Mouse (Mus musculus) limb, embryonic 11.5 days (tissue): Measurements from ENCODE around the gene Plet1. TPM values are rescaled to one million over a fixed set of nuclear protein-coding genes. Genes with fewer than 3 reads are reported as not detected.

ENCODE experiments used
- ATAC-seq: fragments of 200-750 bp; cut with Nextera tagmentation; 2 replicates; pipeline ENCODE4 v1.8.0; 2017; ENCODE audit warnings: low read depth; ENCODE audit not compliant: insufficient number of reproducible peaks, low FRiP score, low TSS enrichment
- DNase-seq: peaks from one replicate; pipeline ENCODE4 v3.0.0-alpha.2; 2015; ENCODE audit warnings: low spot score
- H3K27ac ChIP-seq: fragments of 300-500 bp; sonication (generic); replicated peaks from 2 replicates; pipeline ENCODE4 v1.5.1; 2014; ENCODE audit warnings: low read depth, mild to moderate bottlenecking, low read length
- H3K27me3 ChIP-seq: fragments of 300-500 bp; sonication (generic); 2 replicates; pipeline ENCODE4 v1.6.1; 2014; ENCODE audit warnings: mild to moderate bottlenecking, low read length, mixed read lengths; ENCODE audit not compliant: control insufficient read depth, insufficient read depth
- H3K36me3 ChIP-seq: fragments of 300-500 bp; sonication (generic); 2 replicates; pipeline ENCODE4 v1.6.1; 2014; ENCODE audit warnings: mild to moderate bottlenecking, low read length, moderate library complexity, mixed read lengths; ENCODE audit not compliant: control insufficient read depth, insufficient read depth
- H3K4me1 ChIP-seq: fragments of 300-500 bp; sonication (generic); 2 replicates; pipeline ENCODE4 v1.6.1; 2014; ENCODE audit warnings: low read length, mixed read lengths; ENCODE audit not compliant: control insufficient read depth, insufficient read depth
- H3K4me2 ChIP-seq: fragments of 300-500 bp; sonication (generic); 2 replicates; pipeline ENCODE4 v1.6.1; 2014; ENCODE audit warnings: low read depth, mild to moderate bottlenecking, moderate library complexity; ENCODE audit not compliant: severe bottlenecking
- H3K4me3 ChIP-seq: fragments of 300-500 bp; sonication (generic); 2 replicates; pipeline ENCODE4 v1.5.1; 2014; ENCODE audit warnings: low read depth, low read length
- H3K9ac ChIP-seq: fragments of 300-500 bp; sonication (generic); 2 replicates; pipeline ENCODE4 v1.6.1; 2014; ENCODE audit warnings: mild to moderate bottlenecking, low read length
- H3K9me3 ChIP-seq: fragments of 300-500 bp; sonication (generic); 2 replicates; pipeline ENCODE4 v1.6.1; 2016; ENCODE audit warnings: low read length; ENCODE audit not compliant: control insufficient read depth
- WGBS: fragments of 180-500 bp; shearing (Covaris S2); extraction: QIAGEN DNeasy Blood & Tissue Kit; methylation state at CpG from one replicate; pipeline ENCODE4 v1.1.7; 2014; 5-methylcytosine and 5-hydroxymethylcytosine counted together
- polyA plus RNA-seq: library from polyadenylated mRNA; unstranded; fragments of >200 nt; fragmentation: Nextera tagmentation; extraction: Ambion mirVana; gene quantifications from 2 replicates; pipeline ENCODE4 v1.2.1, GENCODE M21; 2014

Plet1 gene
- polyA plus RNA-seq, 1 experiment from 2014 or later: 0.28 TPM

DNA sequence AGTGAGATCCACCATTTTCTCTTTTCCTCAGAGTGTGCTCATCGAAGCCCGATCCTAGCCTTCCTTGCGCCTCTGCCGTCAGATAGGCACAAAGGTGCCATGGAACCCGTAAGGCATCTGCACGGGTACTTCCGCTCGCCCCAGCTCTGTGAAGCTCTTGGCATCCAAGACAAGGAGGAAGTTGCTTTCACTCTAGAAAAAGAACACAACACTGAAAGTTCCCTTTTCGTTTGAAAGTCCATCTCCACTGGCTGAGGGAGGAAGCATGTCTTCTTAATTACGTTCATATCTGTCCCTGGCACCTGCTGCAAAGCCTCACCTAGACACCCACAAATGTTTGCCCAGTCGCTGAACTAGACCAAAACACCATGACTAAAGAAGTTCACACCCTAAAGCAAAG is 39.0 kb downstream of the Plet1 start:
- DNase-seq: no peak
- H3K4me2 ChIP-seq: no peak overlapping the region
- H3K27me3 ChIP-seq: no peaks in the 10 kb centered on the region
- no peak overlapping the region for H3K9ac ChIP-seq
- ATAC-seq: no peak
- no peak overlapping the region for H3K27ac ChIP-seq
- WGBS: 81% methylated on average over 11 of the region's 11 CpGs
- no peaks in the 10 kb centered on the region; the same call in 1 of the 2 replicates for H3K9me3 ChIP-seq
- H3K36me3 ChIP-seq: no peaks in the 10 kb centered on the region
- no peak overlapping the region for H3K4me3 ChIP-seq
- H3K4me1 ChIP-seq: no peaks in the 10 kb centered on the region

DNA sequence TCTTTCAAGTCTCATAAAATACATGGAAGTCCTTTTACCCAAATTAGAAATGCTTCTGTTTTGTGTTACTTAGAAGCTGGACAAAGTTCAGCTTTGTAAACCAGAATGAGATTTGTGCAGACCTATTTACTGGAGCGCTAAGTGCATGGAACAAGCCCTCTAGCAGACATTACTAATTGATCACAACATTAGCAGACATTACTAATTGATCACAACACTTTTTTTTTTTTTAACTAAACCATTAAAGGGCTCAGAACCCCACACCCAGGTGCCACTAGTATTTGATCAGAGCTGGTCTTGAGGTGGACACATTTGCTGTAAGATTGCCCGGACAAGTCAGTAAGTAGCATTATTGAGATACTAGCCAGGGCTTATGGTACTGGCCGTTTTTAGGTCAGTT is 39.5 kb downstream of the Plet1 start:
- DNase-seq: no peak
- no peak overlapping the region for H3K4me3 ChIP-seq
- H3K9me3 ChIP-seq: no peaks in the 10 kb centered on the region; the same call in 1 of the 2 replicates
- WGBS: 78% methylated on average over 3 of the region's 3 CpGs
- H3K4me2 ChIP-seq: no peak overlapping the region
- H3K36me3 ChIP-seq: no peaks in the 10 kb centered on the region
- H3K4me1 ChIP-seq: no peaks in the 10 kb centered on the region
- H3K9ac ChIP-seq: no peak overlapping the region
- ATAC-seq: no peak
- H3K27ac ChIP-seq: no peak overlapping the region
- no peaks in the 10 kb centered on the region for H3K27me3 ChIP-seq

DNA sequence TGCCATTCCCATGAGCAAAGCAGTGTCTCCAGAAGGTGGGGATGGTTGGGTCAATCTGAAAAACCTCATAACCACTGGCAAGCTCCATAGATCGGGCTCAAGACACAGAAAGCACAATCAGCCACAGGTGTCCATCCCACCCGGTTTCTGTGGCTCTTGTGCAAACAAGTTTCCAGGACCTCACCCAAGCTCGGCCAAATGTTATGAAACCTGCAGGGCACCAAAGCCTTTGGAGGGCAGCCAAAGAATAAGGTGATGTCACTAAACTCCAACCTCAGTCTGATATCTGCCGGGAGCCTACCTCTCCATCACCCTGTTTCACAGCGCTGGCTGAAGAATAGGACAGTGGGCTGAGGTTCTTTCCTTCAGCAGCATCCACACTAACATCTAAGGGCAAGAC is 41.6 kb downstream of the Plet1 start:
- Histone ChIP-seq H3K27me3 (no peaks in the 10 kb centered on the region), H3K36me3 (no peaks in the 10 kb centered on the region), H3K4me2 (no peak overlapping the region), H3K9me3 (no peaks in the 10 kb centered on the region; the same call in 1 of the 2 replicates), H3K4me1 (no peaks in the 10 kb centered on the region), H3K9ac (no peak overlapping the region), H3K27ac (no peak overlapping the region), H3K4me3 (no peak overlapping the region)
- DNase-seq (no peak), ATAC-seq (no peak)
- WGBS: 82% methylated on average over 5 of the region's 5 CpGs

DNA sequence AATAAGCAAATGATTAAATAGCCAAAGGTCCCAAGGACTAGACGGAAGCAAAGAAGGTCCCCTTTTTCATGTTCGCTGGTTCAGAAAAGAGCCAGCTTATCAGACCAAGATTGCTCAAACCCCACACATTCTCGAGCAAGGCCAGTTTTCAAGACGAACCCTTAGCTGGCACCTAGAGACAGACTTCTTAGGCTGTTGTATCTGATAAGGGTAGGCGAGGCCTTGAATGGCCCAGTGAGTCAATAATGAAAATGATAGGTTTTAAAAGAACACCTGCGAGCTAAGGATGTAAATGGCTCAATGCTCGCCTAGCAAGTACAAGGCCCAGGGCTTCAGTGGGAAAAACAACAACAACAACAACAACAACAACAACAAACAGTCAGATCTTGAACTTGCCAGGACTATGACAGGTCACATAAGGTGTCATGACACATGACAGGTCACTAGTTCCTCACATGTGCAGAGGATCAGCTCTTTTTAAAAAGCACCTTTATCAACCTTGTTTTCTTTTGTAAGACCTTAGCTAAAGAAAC is 42.3 kb downstream of the Plet1 start:
- Histone ChIP-seq H3K4me1 (no peaks in the 10 kb centered on the region), H3K4me2 (no peak overlapping the region), H3K27me3 (no peaks in the 10 kb centered on the region), H3K9me3 (no peaks in the 10 kb centered on the region; the same call in 1 of the 2 replicates), H3K27ac (no peak overlapping the region), H3K36me3 (no peaks in the 10 kb centered on the region), H3K9ac (no peak overlapping the region), H3K4me3 (no peak overlapping the region)
- ATAC-seq: no peak
- no peak for DNase-seq
- 84% methylated on average over 7 of the region's 7 CpGs for WGBS

DNA sequence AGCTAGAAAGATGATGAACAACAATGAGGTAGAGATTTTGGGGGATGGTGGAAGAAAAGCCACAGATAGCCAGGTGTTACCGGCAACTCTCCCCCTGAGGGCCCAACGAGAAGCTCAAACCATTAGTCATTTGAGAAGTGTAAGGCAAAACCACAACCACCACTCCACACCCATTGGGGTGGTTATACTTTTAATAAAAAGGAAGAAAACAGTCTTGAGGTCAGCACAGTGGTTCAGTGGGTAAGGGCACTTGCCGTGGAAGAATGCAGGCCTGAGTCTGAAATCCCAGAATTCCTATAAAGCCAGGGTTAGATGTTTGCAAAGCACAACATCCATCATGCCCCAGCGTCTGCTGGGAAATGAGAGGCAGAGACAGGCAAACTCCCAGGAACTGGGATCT is 43.0 kb downstream of the Plet1 start:
- H3K9ac ChIP-seq: no peak overlapping the region
- no peaks in the 10 kb centered on the region for H3K27me3 ChIP-seq
- H3K4me1 ChIP-seq: no peaks in the 10 kb centered on the region
- H3K9me3 ChIP-seq: no peaks in the 10 kb centered on the region; the same call in 1 of the 2 replicates
- ATAC-seq (no peak), DNase-seq (no peak)
- H3K36me3 ChIP-seq: no peaks in the 10 kb centered on the region
- 69% methylated on average over 4 of the region's 4 CpGs for WGBS
- no peak overlapping the region for H3K4me3 ChIP-seq
- H3K4me2 ChIP-seq: no peak overlapping the region
- H3K27ac ChIP-seq: no peak overlapping the region

DNA sequence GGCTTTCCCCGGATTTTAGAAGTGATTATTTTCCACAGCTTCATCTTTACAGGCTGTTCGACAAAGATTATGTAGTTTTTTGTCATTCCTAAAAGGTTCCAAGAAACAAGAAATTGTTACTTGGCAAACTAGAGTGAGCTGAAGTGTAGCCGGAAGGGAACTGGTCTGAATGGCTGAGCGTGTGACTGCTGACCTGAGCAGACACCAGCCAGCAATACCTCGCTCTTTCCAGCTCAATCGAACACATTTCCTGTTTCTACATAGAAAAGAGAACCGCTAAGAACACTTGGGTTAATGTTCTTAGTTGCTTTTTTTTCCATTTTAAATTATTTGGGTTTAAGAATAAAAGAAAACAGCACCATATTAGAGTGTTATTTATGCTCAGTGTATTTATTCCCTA is 45.8 kb downstream of the Plet1 start:
- Histone ChIP-seq H3K27me3 (no peaks in the 10 kb centered on the region), H3K36me3 (no peaks in the 10 kb centered on the region), H3K4me2 (no peak overlapping the region), H3K4me3 (no peak overlapping the region), H3K27ac (no peak overlapping the region), H3K4me1 (no peaks in the 10 kb centered on the region), H3K9me3 (no peaks in the 10 kb centered on the region), H3K9ac (no peak overlapping the region)
- DNase-seq (no peak), ATAC-seq (no peak)
- WGBS: 76% methylated on average over 7 of the region's 7 CpGs

DNA sequence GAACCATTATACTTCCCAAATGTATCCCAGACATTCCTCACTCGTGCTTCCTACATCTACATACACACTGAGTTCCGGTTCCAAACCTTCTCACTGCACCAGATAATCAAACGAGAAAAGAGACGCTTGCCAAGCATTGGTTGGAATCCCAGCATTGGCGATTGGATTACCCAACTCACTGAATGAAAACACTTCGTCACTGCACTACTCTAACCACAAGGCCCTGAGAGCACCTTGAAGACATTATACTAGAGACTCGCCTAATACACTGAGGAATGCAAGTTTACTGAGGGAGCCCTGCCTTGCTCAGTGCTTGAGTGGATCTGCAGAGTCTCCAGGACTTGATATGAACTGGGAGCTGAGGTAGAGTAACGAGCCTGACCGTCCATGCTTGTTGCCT is 48.1 kb downstream of the Plet1 start:
- H3K36me3 ChIP-seq: no peaks in the 10 kb centered on the region
- H3K4me3 ChIP-seq: no peak overlapping the region
- ATAC-seq (no peak), DNase-seq (no peak)
- no peak overlapping the region for H3K4me2 ChIP-seq
- no peaks in the 10 kb centered on the region for H3K9me3 ChIP-seq
- H3K4me1 ChIP-seq: no peaks in the 10 kb centered on the region
- WGBS: 76% methylated on average over 9 of the region's 9 CpGs
- H3K27me3 ChIP-seq: no peaks in the 10 kb centered on the region
- no peak overlapping the region for H3K9ac ChIP-seq
- H3K27ac ChIP-seq: no peak overlapping the region

DNA sequence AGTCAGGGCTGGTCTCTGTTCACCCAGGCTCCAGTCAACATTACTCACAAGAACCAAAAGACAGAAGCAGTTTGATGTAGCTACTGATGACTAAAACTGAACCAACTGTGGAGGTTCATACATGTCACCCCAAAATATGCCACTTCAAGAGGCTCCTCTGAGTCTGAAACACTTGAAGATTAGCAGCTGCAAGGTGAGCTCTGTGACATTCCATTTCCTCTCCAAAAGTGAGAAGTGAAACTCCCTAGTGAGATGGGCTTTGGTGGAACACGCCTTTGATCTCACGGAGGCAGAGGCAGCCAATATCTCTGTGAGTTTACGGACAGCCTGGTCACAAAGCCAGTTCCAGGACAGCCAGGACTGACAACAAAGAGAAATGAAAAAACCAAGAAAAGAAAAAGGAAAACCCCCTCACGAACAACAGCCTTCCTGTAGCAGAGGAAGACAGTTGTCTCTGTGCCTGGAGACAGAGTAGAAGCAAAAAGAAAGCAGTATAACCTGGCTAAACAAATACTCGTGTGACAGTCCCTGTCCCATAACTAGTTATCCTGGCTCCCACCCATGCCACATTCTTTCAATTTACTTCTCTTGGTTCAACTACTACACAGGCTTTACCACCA is 53.6 kb downstream of the Plet1 start:
- Histone ChIP-seq H3K27me3 (no peaks in the 10 kb centered on the region), H3K4me3 (no peak overlapping the region), H3K4me1 (no peaks in the 10 kb centered on the region), H3K36me3 (no peaks in the 10 kb centered on the region), H3K9ac (no peak overlapping the region), H3K9me3 (no peaks in the 10 kb centered on the region), H3K27ac (no peak overlapping the region), H3K4me2 (no peak overlapping the region)
- ATAC-seq: no peak
- WGBS: 30% methylated on average over 5 of the region's 5 CpGs
- no peak for DNase-seq

DNA sequence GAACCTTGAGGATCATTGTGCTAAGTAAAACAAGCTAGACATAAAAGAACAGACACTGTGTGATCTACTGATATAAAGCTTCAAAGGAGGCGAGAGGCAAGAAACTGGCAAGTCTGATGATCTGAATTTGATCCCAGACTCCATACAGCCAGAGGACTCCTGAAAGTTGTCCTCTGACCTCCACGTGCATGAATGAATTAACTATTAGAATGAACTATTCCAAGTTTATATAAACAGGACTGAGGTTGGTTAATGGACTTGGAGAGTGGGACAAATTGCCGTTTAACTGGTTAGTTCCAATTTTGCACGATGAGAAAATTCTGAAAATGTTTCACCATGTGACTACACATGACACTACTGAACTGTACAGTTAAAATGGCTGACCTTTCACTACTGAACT is 54.6 kb downstream of the Plet1 start:
- DNase-seq (no peak), ATAC-seq (no peak)
- Histone ChIP-seq H3K9me3 (no peaks in the 10 kb centered on the region), H3K4me2 (no peak overlapping the region), H3K27me3 (no peaks in the 10 kb centered on the region), H3K9ac (no peak overlapping the region), H3K36me3 (no peaks in the 10 kb centered on the region), H3K4me3 (no peak overlapping the region), H3K27ac (no peak overlapping the region), H3K4me1 (no peaks in the 10 kb centered on the region)
- 83% methylated on average over 4 of the region's 4 CpGs for WGBS
